In genomic region chr14:33959341-33959740, GRCm38 (mm10) we compare ENCODE assay signal across 9 mouse cellular contexts. TPM values are rescaled to one million over a fixed set of nuclear protein-coding genes. Genes with fewer than 3 reads are reported as not detected.
A peak's percentile ranks its signal among the peaks of the same experiment; 100 is the strongest.
DNase-seq lines count a peak whose midpoint lies in the region; ATAC-seq lines count a peak whose summit lies in the region.
"Had no signal": no experiment of that assay in that cellular context is flagged by ENCODE, and none has a peak within 500 bp of the region (broad histone marks: within the 10 kb centered on the region; RNA-seq: fewer than 3 reads in every experiment).

No protein-coding gene starts in this region.

- WGBS in heart, embryonic 12.5 days, result 13% methylated on average over 9 of the region's 9 CpGs
- WGBS in embryonic facial prominence, embryonic 10.5 days, result 13% methylated on average over 9 of the region's 9 CpGs

- no peaks in the 10 kb centered on the region for H3K9me3 ChIP-seq in heart, embryonic 12.5 days (replicated peaks)
- H3K9me3 ChIP-seq in embryonic facial prominence, embryonic 10.5 days, result peaks cover 5% of the 10 kb centered on the region; the same call in 1 of the 2 replicates

- H3K4me1 ChIP-seq in heart, embryonic 12.5 days (replicated peaks), result peaks cover 15% of the 10 kb centered on the region
- no peaks in the 10 kb centered on the region for H3K4me1 ChIP-seq in embryonic facial prominence, embryonic 10.5 days

- peak; percentile 27 to 66 for DNase-seq in heart, adult 18-20 months
- peak; percentile 70 for DNase-seq in 3T3-L1 (ENCODE audit: low read depth, low spot score)
- peak; percentile 55 to 63 for DNase-seq in adrenal gland, postnatal 36 days
- DNase-seq in embryonic facial prominence, embryonic 10.5 days (ENCODE audit: low spot score), result peak; percentile 54
- peak; percentile 60 for DNase-seq in kidney, postnatal 10 days
- DNase-seq in lung, postnatal 36 days, result peak; percentile 53
- no peak for DNase-seq in natural killer cell, adult 2 months (ENCODE audit: low spot score in 2 of 2)

- no peaks in the 10 kb centered on the region for H3K36me3 ChIP-seq in heart, embryonic 12.5 days
- no peaks in the 10 kb centered on the region for H3K36me3 ChIP-seq in embryonic facial prominence, embryonic 10.5 days (replicated peaks)

- no peak overlapping the region for H3K4me3 ChIP-seq in heart, embryonic 12.5 days
- H3K4me3 ChIP-seq in embryonic facial prominence, embryonic 10.5 days, result no peak overlapping the region

- no peak for ATAC-seq in heart, embryonic 12.5 days (ENCODE audit: insufficient number of reproducible peaks, low FRiP score)

- no peak overlapping the region for H3K4me2 ChIP-seq in heart, embryonic 12.5 days

- H3K27me3 ChIP-seq in heart, embryonic 12.5 days (replicated peaks), result peaks cover 11% of the 10 kb centered on the region
- peaks cover 84% of the 10 kb centered on the region for H3K27me3 ChIP-seq in embryonic facial prominence, embryonic 10.5 days (replicated peaks; ENCODE audit: low read depth, poor library complexity, severe bottlenecking)

- no peak overlapping the region for H3K9ac ChIP-seq in heart, embryonic 12.5 days

- H3K27ac ChIP-seq in heart, embryonic 12.5 days (ENCODE audit: poor library complexity, severe bottlenecking), result no peak overlapping the region
- no peak overlapping the region for H3K27ac ChIP-seq in embryonic facial prominence, embryonic 10.5 days (replicated peaks)

RNA-seq across cellular contexts. Expression of gene Rbp3, which starts 5.5 kb away (rescaled TPM):
- total RNA-seq in heart, adult 18-20 months (2021), result not detected
- 0.14 and 0.36 TPM in 2 replicates for polyA plus RNA-seq in heart, embryonic 12.5 days (2016; fragmentation: Nextera tagmentation; extraction: Ambion mirVana)
- not detected for total RNA-seq in adrenal gland, postnatal 36 days (2021)
- polyA plus RNA-seq in embryonic facial prominence, embryonic 10.5 days (2016; fragmentation: Nextera tagmentation; extraction: Ambion mirVana), result 0.05 TPM in 1 of 2 replicates, not detected in the other
- total RNA-seq: layer of hippocampus, postnatal 25 days had no signal

RNA-seq across cellular contexts. Expression of gene Gdf2, which starts 18.5 kb away (rescaled TPM):
- under 1 TPM; 0.07 to 0.18 TPM for total RNA-seq in heart, adult 18-20 months (2021)
- 0.46 and 0.80 TPM in 2 replicates for polyA plus RNA-seq in heart, embryonic 12.5 days (2016; fragmentation: Nextera tagmentation; extraction: Ambion mirVana)
- total RNA-seq in adrenal gland, postnatal 36 days (2021), result not detected
- polyA plus RNA-seq in embryonic facial prominence, embryonic 10.5 days (2016; fragmentation: Nextera tagmentation; extraction: Ambion mirVana), result not detected in 2 replicates
- total RNA-seq: layer of hippocampus, postnatal 25 days had no signal

RNA-seq across cellular contexts. Expression of gene Zfp488, which starts 19.2 kb away (rescaled TPM):
- under 1 TPM in 1 of 2 experiments, not detected in 1; 0.05 TPM for total RNA-seq in heart, adult 18-20 months (2021)
- 0.04 TPM in 1 of 2 replicates, not detected in the other for polyA plus RNA-seq in heart, embryonic 12.5 days (2016; fragmentation: Nextera tagmentation; extraction: Ambion mirVana)
- total RNA-seq in adrenal gland, postnatal 36 days (2021), result not detected
- 0.20 and 0.40 TPM in 2 replicates for polyA plus RNA-seq in embryonic facial prominence, embryonic 10.5 days (2016; fragmentation: Nextera tagmentation; extraction: Ambion mirVana)

RNA-seq across cellular contexts. Expression of gene Gdf10, which starts 36.0 kb away (rescaled TPM):
- 1 to 10 TPM in 1 of 2 experiments, under 1 TPM in 1; 0.87 to 1.1 TPM for total RNA-seq in heart, adult 18-20 months (2021)
- polyA plus RNA-seq in heart, embryonic 12.5 days (2016; fragmentation: Nextera tagmentation; extraction: Ambion mirVana), result 1.3 and 1.5 TPM in 2 replicates
- total RNA-seq in adrenal gland, postnatal 36 days (2021), result 10 to 100 TPM; 12.8 to 13.4 TPM
- polyA plus RNA-seq in embryonic facial prominence, embryonic 10.5 days (2016; fragmentation: Nextera tagmentation; extraction: Ambion mirVana), result 0.83 and 0.92 TPM in 2 replicates

RNA-seq across cellular contexts. Expression of gene Gm30083, which starts 55.6 kb away (rescaled TPM):
- total RNA-seq in heart, adult 18-20 months (2021), result not detected
- polyA plus RNA-seq in heart, embryonic 12.5 days (2016; fragmentation: Nextera tagmentation; extraction: Ambion mirVana), result not detected in 2 replicates
- total RNA-seq in adrenal gland, postnatal 36 days (2021), result not detected
- polyA plus RNA-seq in embryonic facial prominence, embryonic 10.5 days (2016; fragmentation: Nextera tagmentation; extraction: Ambion mirVana), result not detected in 2 replicates
- total RNA-seq: layer of hippocampus, postnatal 25 days had no signal

Comparison
In these comparisons a context has a peak if more than half of its experiments do, and no peak if none do; other contexts are left out.
1. DNase-seq: peak in heart, adult 18-20 months (2 of 2), 3T3-L1 (single experiment), adrenal gland, postnatal 36 days (2 of 2), embryonic facial prominence, embryonic 10.5 days (single experiment), kidney, postnatal 10 days (single experiment) and lung, postnatal 36 days (single experiment); none in natural killer cell, adult 2 months (0 of 2).